Mouse (Mus musculus): ENCODE results near the gene Fhod1. TPM values are rescaled to one million over a fixed set of nuclear protein-coding genes. Genes with fewer than 3 reads are reported as not detected.
A peak's percentile ranks its signal among the peaks of the same experiment; 100 is the strongest.

Fhod1 gene
- polyA plus RNA-seq, 1 experiment from 2014 or later: 0.60 TPM

DNA sequence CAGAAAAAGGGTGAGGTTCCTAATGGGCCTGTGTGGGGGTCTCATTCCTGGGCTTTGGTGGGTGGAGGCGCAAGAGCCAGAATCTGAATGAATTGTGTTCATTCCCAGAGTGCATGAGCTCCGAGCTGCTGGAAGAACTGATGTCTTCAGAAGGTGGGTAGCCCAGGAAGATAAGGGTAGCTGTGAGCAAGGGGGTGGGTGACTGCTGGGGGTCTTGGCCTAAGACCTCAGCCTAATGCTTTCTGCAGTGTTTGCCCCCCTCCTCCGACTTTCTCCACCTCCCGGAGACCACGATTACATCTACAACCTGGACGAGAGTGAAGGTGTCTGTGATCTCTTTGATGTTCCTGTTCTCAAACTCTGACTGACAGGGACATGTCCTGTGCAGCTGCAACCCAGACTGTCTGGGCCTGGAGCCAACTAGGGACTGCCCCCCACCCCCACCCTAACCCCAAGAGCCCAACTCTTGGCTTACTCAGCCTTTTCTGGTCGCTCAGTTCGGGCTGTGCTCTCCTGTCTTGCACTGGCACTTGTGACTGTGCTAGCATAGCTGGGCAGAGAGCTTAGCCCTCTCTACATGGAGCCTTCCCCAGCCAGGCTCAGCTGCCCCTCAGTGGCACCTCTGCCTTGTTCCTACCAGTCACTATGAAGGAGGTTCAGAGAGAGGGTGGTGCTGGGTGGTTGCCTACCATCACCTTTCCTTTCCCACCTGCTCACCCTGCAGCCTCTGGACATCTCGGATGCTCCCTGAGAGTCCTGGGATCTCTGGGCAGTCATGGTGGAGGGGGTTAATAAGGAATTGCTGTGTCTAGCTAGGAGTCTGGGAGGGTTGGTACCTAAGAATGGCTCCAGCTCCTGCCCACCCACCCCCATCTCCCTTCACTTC, 43.2 kb downstream of the Fhod1 start:
- ATAC-seq (ENCODE audit: low read depth): no peak
- H3K4me1 ChIP-seq (ENCODE audit: control insufficient read depth, low read depth, low read length): peaks cover 53% of the 10 kb centered on the region
- no peak overlapping the region for H3K9ac ChIP-seq (ENCODE audit: low read depth, low read length)
- H3K9me3 ChIP-seq (replicated peaks; ENCODE audit: control insufficient read depth, low read length): no peaks in the 10 kb centered on the region
- H3K27me3 ChIP-seq (ENCODE audit: control insufficient read depth, insufficient read depth, low read depth, low read length): no peaks in the 10 kb centered on the region
- peaks cover 74% of the 10 kb centered on the region for H3K36me3 ChIP-seq (ENCODE audit: control insufficient read depth, insufficient read depth)
- peak overlapping the region; percentile 59; the same call in 1 of the 2 replicates for H3K4me2 ChIP-seq (ENCODE audit: low read depth, low read length)
- WGBS (ENCODE audit: insufficient replicate concordance): 62% methylated on average over 9 of the region's 9 CpGs
- H3K27ac ChIP-seq (ENCODE audit: low read length): peak overlapping the region; percentile 60
- no peak overlapping the region for H3K4me3 ChIP-seq (ENCODE audit: low read depth, low read length)

DNA sequence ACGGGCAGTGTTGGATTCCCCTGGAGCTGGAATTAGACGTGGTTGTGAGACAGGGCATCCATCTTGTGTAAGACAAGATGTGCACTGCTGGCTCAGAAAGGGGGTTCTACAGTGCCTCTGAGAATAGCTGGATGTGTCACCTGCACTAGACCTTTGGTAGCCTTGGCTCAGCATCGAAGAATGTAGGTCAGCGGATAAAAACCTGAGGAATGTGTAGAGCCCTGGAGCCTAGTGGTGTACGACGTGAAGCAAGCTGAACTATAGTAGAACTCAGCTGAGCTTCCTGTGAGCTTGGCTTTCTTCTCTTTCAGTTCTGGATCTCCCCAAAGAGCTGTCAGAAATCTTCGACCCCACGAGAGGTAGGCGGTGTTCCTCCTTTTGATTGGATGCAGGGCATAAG, 43.9 kb downstream of the Fhod1 start:
- H3K9ac ChIP-seq (ENCODE audit: low read depth, low read length): no peak overlapping the region
- no peak overlapping the region for H3K4me3 ChIP-seq (ENCODE audit: low read depth, low read length)
- H3K4me1 ChIP-seq (ENCODE audit: control insufficient read depth, low read depth, low read length): peaks cover 56% of the 10 kb centered on the region
- peaks cover 69% of the 10 kb centered on the region for H3K36me3 ChIP-seq (ENCODE audit: control insufficient read depth, insufficient read depth)
- peak overlapping the region; percentile 60 for H3K27ac ChIP-seq (ENCODE audit: low read length)
- H3K4me2 ChIP-seq (ENCODE audit: low read depth, low read length): 0 out of 2 replicates have a peak overlapping the region, but pooled peaks have one; percentile 8
- WGBS (ENCODE audit: insufficient replicate concordance): 86% methylated on average over 9 of the region's 9 CpGs
- H3K27me3 ChIP-seq (ENCODE audit: control insufficient read depth, insufficient read depth, low read depth, low read length): no peaks in the 10 kb centered on the region
- no peaks in the 10 kb centered on the region for H3K9me3 ChIP-seq (replicated peaks; ENCODE audit: control insufficient read depth, low read length)
- ATAC-seq (ENCODE audit: low read depth): no peak

DNA sequence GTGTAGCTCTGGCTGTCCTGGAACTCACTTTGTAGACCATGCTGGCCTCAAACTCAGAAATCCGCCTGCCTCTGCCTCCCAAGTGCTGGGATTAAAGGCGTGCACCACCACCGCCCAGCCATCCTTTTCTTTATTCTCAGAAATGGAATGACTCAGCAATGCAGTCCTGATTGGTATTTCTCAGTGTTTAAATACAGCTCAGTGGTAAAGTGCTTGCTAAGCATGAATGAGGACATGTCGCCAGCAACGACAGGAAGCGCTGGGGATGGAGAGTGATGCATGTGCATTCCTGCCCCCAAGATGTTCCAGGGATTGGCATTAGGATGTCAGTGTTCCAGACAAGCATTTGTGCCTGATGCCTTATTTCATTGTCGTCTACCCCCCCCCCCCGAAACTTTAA, 44.4 kb downstream of the Fhod1 start:
- peak overlapping the region; percentile 60 for H3K27ac ChIP-seq (ENCODE audit: low read length)
- no peaks in the 10 kb centered on the region for H3K9me3 ChIP-seq (replicated peaks; ENCODE audit: control insufficient read depth, low read length)
- no peak for ATAC-seq (ENCODE audit: low read depth)
- no peak overlapping the region for H3K9ac ChIP-seq (ENCODE audit: low read depth, low read length)
- H3K36me3 ChIP-seq (ENCODE audit: control insufficient read depth, insufficient read depth): peaks cover 69% of the 10 kb centered on the region
- peaks cover 61% of the 10 kb centered on the region for H3K4me1 ChIP-seq (ENCODE audit: control insufficient read depth, low read depth, low read length)
- H3K4me3 ChIP-seq (ENCODE audit: low read depth, low read length): no peak overlapping the region
- H3K4me2 ChIP-seq (ENCODE audit: low read depth, low read length): peak overlapping the region; percentile 83; the same call in 1 of the 2 replicates
- 56% methylated on average over 8 of the region's 8 CpGs for WGBS (ENCODE audit: insufficient replicate concordance)
- no peaks in the 10 kb centered on the region for H3K27me3 ChIP-seq (ENCODE audit: control insufficient read depth, insufficient read depth, low read depth, low read length)

DNA sequence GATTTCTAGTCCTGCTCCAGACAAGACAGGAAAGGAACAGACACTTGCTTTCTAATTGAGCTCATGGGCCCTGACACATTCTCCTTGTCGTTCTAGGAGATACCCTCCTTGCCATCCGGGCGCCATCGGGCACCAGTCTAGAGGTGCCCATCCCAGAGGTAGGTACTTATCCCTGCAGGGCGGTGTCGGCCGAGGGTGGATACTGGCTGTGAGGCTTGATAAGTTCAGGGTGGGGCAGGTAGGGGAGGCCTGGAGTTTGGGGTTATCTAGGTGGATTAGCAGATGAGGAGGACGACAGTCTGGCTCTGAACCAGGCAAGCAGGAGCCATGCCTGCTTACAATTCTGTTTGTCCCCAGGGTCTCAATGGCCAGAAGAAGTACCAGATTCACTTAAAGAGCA, 47.8 kb downstream of the Fhod1 start:
- Histone ChIP-seq H3K4me2 (ENCODE audit: low read depth, low read length) (peak overlapping the region; percentile 83), H3K4me3 (ENCODE audit: low read depth, low read length) (peak overlapping the region; percentile 97), H3K27ac (ENCODE audit: low read length) (peak overlapping the region; percentile 86), H3K27me3 (ENCODE audit: control insufficient read depth, insufficient read depth, low read depth, low read length) (no peaks in the 10 kb centered on the region), H3K36me3 (ENCODE audit: control insufficient read depth, insufficient read depth) (peaks cover 50% of the 10 kb centered on the region), H3K9me3 (replicated peaks; ENCODE audit: control insufficient read depth, low read length) (no peaks in the 10 kb centered on the region), H3K4me1 (ENCODE audit: control insufficient read depth, low read depth, low read length) (peaks cover 51% of the 10 kb centered on the region), H3K9ac (ENCODE audit: low read depth, low read length) (peak overlapping the region; percentile 98)
- 30% methylated on average over 8 of the region's 8 CpGs for WGBS (ENCODE audit: insufficient replicate concordance)
- peak; percentile 94 for ATAC-seq (ENCODE audit: low read depth)

DNA sequence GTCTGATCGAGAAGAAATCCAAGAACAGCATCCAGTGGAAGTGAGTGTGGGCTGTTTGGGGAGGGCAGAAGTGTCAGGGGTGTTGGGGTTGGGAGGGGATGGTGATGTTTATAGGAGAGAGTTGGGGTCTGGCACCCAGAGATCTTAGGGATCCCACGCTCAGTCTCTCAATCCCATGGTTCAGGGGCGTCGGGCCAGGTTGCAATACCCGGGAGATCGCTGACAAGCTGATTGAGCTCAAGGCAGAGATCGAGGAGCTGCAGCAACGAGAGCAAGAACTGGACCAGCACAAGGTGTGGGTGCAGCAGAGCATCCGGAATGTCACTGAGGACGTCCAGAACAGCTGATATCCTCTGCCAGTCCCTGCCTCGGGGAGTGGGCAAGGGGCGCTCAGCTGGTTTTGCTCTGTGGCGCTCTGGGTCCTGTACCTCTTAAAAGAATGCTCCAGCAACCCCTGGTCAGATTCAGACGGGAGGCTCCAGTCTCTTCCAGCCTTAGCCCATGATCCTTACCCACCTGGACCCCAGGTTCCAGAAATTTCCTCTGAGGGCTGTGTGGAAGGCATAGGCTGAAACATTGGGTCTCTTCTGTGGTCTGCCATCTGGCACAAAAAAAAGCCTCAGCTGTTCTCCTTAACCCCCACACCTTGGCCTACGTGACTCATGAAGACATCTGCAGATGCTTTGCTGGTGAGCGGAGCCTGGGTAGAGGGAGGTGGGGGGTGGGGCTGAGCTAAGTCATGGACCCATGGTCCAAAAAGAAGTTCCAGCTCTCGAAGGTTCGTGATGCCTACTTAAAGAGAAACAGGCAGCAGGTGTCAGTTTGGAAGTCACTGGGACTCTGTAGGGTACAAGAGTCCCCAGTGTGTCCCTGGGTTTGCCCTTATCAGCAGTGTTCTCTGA, 49.2 kb downstream of the Fhod1 start:
- ATAC-seq (ENCODE audit: low read depth): 0 out of 2 replicates have a peak, but pooled peaks have one; percentile 4
- Histone ChIP-seq H3K36me3 (ENCODE audit: control insufficient read depth, insufficient read depth) (peaks cover 37% of the 10 kb centered on the region), H3K4me2 (ENCODE audit: low read depth, low read length) (peak overlapping the region; percentile 80), H3K9ac (ENCODE audit: low read depth, low read length) (peak overlapping the region; percentile 98), H3K27ac (ENCODE audit: low read length) (peak overlapping the region; percentile 86), H3K9me3 (replicated peaks; ENCODE audit: control insufficient read depth, low read length) (no peaks in the 10 kb centered on the region), H3K27me3 (ENCODE audit: control insufficient read depth, insufficient read depth, low read depth, low read length) (no peaks in the 10 kb centered on the region), H3K4me1 (ENCODE audit: control insufficient read depth, low read depth, low read length) (peaks cover 38% of the 10 kb centered on the region), H3K4me3 (ENCODE audit: low read depth, low read length) (peak overlapping the region; percentile 97)
- WGBS (ENCODE audit: insufficient replicate concordance): 18% methylated on average over 18 of the region's 18 CpGs

DNA sequence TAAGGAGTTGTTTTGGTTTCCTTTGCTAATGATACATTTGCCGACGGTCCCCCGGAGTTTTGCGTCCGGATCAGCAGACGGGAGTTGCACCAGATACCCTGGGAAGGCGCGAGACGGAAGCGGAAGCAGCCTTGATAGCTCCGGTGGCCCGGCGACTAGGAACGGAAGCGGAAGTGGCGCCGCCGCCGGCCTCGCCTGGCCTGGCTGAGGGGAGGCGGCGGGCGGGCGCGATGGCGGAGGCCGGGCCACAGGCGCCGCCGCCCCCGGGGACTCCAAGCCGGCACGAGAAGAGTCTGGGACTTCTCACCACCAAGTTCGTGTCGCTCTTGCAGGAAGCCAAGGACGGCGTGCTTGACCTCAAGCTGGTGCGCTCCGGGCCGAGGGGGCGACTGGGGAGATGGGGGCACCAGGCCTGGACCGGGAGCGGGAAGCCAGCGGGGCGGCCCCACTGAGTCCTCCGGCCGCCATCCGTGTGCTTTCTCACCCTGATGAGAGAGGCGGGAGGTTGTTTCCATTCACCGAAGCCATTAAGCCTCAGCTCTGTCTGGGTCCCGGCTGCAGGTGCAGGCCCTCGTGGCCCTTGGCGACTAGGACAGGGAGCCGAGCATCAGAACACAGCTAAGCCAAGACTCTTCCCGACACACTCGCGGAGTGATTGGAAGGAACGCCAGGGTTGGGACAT, 50.1 kb downstream of the Fhod1 start, which contains the start of gene E2f4:
Gene E2f4, plus strand, starts transcription at position 153 of the 682 bp plus-strand sequence.
- peak within 1 kb of the TSS; percentile 80 for H3K4me2 ChIP-seq (ENCODE audit: low read depth, low read length)
- H3K4me3 ChIP-seq (ENCODE audit: low read depth, low read length): peak within 1 kb of the TSS; percentile 97
- H3K4me1 ChIP-seq (ENCODE audit: control insufficient read depth, low read depth, low read length): peaks cover 28% of the 10 kb centered on the region
- no peaks in the 10 kb centered on the region for H3K9me3 ChIP-seq (replicated peaks; ENCODE audit: control insufficient read depth, low read length)
- peaks cover 29% of the 10 kb centered on the region for H3K36me3 ChIP-seq (ENCODE audit: control insufficient read depth, insufficient read depth)
- H3K27ac ChIP-seq (ENCODE audit: low read length): peak within 1 kb of the TSS; percentile 86
- no peaks in the 10 kb centered on the region for H3K27me3 ChIP-seq (ENCODE audit: control insufficient read depth, insufficient read depth, low read depth, low read length)
- ATAC-seq (ENCODE audit: low read depth): peak; percentile 66
- H3K9ac ChIP-seq (ENCODE audit: low read depth, low read length): peak within 1 kb of the TSS; percentile 98
- under 1% methylated on average over 52 of the region's 58 CpGs for WGBS (ENCODE audit: insufficient replicate concordance)

DNA sequence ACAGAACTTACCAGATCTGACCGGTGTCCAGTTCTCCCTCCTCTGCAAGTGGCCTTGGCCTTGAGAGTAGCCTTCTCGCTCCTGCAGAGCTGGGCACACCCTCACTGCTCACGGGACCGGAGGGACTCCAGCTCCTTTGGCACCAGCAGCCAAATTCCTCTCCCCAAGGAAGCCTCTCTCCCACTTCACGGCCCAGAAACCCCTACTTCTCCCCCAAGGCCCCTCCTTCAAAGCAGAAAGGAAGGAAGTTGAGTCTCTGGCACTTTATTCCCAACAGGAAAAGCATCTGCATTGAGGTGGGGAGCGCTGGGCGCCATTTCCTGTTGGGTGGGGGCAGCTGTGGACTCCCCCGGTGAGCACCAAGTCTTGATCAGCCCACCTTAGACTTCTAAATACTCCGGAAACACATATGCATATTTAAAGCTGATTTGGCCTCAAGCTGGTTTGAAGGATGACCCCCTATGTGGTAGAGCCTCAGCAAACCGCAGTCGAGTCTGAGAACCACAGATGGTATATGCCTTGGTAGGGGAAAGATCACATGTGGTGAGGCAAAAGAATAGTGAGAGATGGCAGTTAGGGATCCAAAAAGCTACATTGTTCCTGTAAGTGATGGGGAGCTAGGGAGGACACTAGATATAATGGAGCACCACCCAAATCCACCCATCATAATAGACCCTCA, 51.7 kb downstream of the Fhod1 start, which contains the start of gene Exoc3l:
Gene Exoc3l, minus strand, starts transcription at position 207 of the 679 bp plus-strand sequence.
- peak within 1 kb of the TSS; percentile 98 for H3K9ac ChIP-seq (ENCODE audit: low read depth, low read length)

DNA sequence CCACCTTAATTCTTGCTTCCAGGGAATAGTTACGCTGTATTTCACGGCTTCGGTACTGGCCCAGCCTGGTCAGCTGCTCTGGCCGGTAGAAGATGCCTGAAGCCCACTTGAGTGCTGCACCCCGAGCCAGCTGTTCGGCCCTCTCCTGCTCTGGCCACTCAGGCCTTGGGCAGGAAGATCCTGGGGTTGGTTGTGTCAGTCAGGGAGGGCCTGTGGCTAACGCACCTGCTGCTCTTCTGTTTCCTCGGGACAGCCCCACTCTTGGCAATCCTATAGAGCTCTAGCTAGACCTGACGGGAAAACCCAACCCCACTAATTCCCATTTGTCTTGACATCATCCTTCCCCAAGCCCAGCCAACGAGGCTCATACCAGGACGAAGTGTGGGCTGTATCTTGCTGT, 52.5 kb downstream of the Fhod1 start:
- WGBS (ENCODE audit: insufficient replicate concordance): 60% methylated on average over 11 of the region's 11 CpGs
- peaks cover 23% of the 10 kb centered on the region for H3K4me1 ChIP-seq (ENCODE audit: control insufficient read depth, low read depth, low read length)
- H3K27ac ChIP-seq (ENCODE audit: low read length): no peak overlapping the region

More for the DNA sequence above, 51.7 kb downstream of the Fhod1 start, which contains the start of gene Exoc3l:
- no peaks in the 10 kb centered on the region for H3K27me3 ChIP-seq (ENCODE audit: control insufficient read depth, insufficient read depth, low read depth, low read length)
- ATAC-seq (ENCODE audit: low read depth): no peak
- peak within 1 kb of the TSS; percentile 86 for H3K27ac ChIP-seq (ENCODE audit: low read length)
- peaks cover 19% of the 10 kb centered on the region for H3K4me1 ChIP-seq (ENCODE audit: control insufficient read depth, low read depth, low read length)
- H3K9me3 ChIP-seq (replicated peaks; ENCODE audit: control insufficient read depth, low read length): no peaks in the 10 kb centered on the region
- peaks cover 13% of the 10 kb centered on the region for H3K36me3 ChIP-seq (ENCODE audit: control insufficient read depth, insufficient read depth)
- WGBS (ENCODE audit: insufficient replicate concordance): 23% methylated on average over 11 of the region's 11 CpGs
- peak within 1 kb of the TSS; percentile 97 for H3K4me3 ChIP-seq (ENCODE audit: low read depth, low read length)
- H3K4me2 ChIP-seq (ENCODE audit: low read depth, low read length): peak within 1 kb of the TSS; percentile 80

More for the DNA sequence above, 52.5 kb downstream of the Fhod1 start:
- peaks cover 6% of the 10 kb centered on the region for H3K27me3 ChIP-seq (ENCODE audit: control insufficient read depth, insufficient read depth, low read depth, low read length)
- H3K9ac ChIP-seq (ENCODE audit: low read depth, low read length): no peak overlapping the region
- no peaks in the 10 kb centered on the region for H3K9me3 ChIP-seq (replicated peaks; ENCODE audit: control insufficient read depth, low read length)
- no peak overlapping the region for H3K4me2 ChIP-seq (ENCODE audit: low read depth, low read length)
- H3K4me3 ChIP-seq (ENCODE audit: low read depth, low read length): peak overlapping the region; percentile 0; the same call in 1 of the 2 replicates
- no peak for ATAC-seq (ENCODE audit: low read depth)
- peaks cover 6% of the 10 kb centered on the region for H3K36me3 ChIP-seq (ENCODE audit: control insufficient read depth, insufficient read depth)
